Mouse (Mus musculus): ENCODE measurements around the gene Odf3b.

The Odf3b gene

DNA sequence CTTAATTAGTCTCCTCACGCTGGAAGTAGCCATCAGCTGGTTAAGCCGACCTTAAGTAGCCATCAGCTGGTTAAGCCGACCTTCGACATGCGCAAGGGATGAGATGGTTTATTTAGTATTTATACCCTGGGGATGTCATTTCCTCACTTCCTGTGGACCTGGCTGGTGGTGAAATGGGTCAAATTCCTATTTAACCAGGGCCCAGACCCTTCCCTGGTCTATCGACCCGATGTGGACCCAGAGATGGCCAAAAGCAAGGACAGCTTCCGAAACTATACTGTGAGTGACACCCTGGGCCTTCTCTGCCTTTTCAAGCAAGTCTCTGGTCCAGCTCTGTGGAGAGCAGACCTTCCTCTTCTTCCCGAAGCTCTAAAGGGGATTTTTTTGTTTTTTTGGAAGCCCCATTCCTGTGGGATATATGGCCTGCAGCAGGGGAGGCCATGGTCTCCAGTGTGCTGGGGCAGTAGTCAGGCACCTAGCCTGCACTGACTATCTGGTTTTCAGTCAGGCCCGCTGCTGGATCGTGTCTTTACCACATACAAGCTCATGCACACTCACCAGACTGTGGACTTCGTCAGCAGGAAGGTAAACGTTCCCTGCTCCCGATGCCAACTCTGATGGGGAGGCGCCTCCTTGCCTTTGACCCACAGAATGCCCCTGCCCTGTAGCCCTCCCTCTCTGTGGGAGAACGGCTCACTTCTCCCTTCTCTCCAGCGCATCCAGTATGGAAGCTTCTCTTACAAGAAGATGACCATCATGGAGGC, 44.1 kb downstream of the Odf3b start:
- no peak for DNase-seq (ENCODE audit: low spot score in 2 of 2)

DNA sequence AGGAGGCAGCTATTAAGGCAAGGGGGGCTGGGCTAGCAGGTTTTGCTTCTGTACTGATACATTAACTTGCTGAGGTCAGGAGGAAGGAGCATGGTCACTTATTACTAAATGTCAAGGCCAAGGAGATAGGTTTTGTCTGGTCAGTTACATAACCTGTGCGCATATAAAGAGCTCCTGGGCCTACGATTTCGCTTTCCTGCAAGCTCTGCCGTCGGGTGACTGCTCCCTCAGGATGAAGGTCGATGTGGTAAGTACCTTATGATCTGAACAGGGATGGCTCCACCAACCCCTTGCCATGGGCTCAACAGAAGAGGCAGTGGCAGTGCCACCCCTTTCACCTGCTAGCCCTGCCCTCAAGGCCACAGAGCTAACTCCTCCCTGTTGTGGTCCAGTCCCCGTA, 44.8 kb downstream of the Odf3b start, which contains the start of gene Miox:
Gene Miox (plus strand): TSS at position 128 of the 400 bp plus-strand sequence.
- no peak for DNase-seq (ENCODE audit: low spot score in 2 of 2)
